Mouse (Mus musculus): ENCODE data around the gene Cldn10. TPM values are rescaled to one million over a fixed set of nuclear protein-coding genes. Genes with fewer than 3 reads are reported as not detected.

The Cldn10 gene
- polyA plus RNA-seq, 1 experiment from 2014 or later: 0.70 TPM

- 0 out of 2 replicates have a peak, but pooled peaks cover under 1% of the 10 kb centered on the region for H3K27me3 ChIP-seq (ENCODE audit: insufficient read depth, poor library complexity, severe bottlenecking)
- H3K4me1 ChIP-seq: peaks cover 2% of the 10 kb centered on the region; the same call in 1 of the 2 replicates
- DNase-seq (ENCODE audit: low spot score): no peak
- no peak overlapping the region for H3K27ac ChIP-seq
- H3K36me3 ChIP-seq: no peaks in the 10 kb centered on the region
- WGBS: 57% methylated on average over 5 of the region's 5 CpGs
- H3K4me3 ChIP-seq: no peak overlapping the region
- H3K9me3 ChIP-seq: no peaks in the 10 kb centered on the region
Measured at GRCm38 (mm10) chr14:118839416-118839815, 51.7 kb downstream of the Cldn10 start.

GRCm38 (mm10) chr14:118840027-118840426 is 52.3 kb downstream of the Cldn10 start:
- H3K4me1 ChIP-seq: no peaks in the 10 kb centered on the region
- 97% methylated on average over 1 of the region's 1 CpGs for WGBS
- DNase-seq (ENCODE audit: low spot score): no peak
- no peaks in the 10 kb centered on the region for H3K36me3 ChIP-seq
- no peak overlapping the region for H3K27ac ChIP-seq
- no peak overlapping the region for H3K4me3 ChIP-seq
- no peaks in the 10 kb centered on the region for H3K9me3 ChIP-seq
- 0 out of 2 replicates have a peak, but pooled peaks cover 3% of the 10 kb centered on the region for H3K27me3 ChIP-seq (ENCODE audit: insufficient read depth, poor library complexity, severe bottlenecking)

GRCm38 (mm10) chr14:118842353-118842752 is 54.6 kb downstream of the Cldn10 start:
- Histone ChIP-seq H3K4me3 (no peak overlapping the region), H3K36me3 (no peaks in the 10 kb centered on the region), H3K27ac (no peak overlapping the region), H3K27me3 (ENCODE audit: insufficient read depth, poor library complexity, severe bottlenecking) (peaks cover 10% of the 10 kb centered on the region; the same call in 1 of the 2 replicates), H3K9me3 (no peaks in the 10 kb centered on the region), H3K4me1 (no peaks in the 10 kb centered on the region)
- 82% methylated on average over 3 of the region's 3 CpGs for WGBS
- no peak for DNase-seq (ENCODE audit: low spot score)

GRCm38 (mm10) chr14:118846834-118847233 is 59.1 kb downstream of the Cldn10 start:
- WGBS: 89% methylated on average over 10 of the region's 10 CpGs
- no peak overlapping the region for H3K27ac ChIP-seq
- no peaks in the 10 kb centered on the region for H3K9me3 ChIP-seq
- H3K36me3 ChIP-seq: no peaks in the 10 kb centered on the region
- no peak overlapping the region for H3K4me3 ChIP-seq
- peaks cover 12% of the 10 kb centered on the region; the same call in 1 of the 2 replicates for H3K27me3 ChIP-seq (ENCODE audit: insufficient read depth, poor library complexity, severe bottlenecking)
- DNase-seq (ENCODE audit: low spot score): no peak
- H3K4me1 ChIP-seq: no peaks in the 10 kb centered on the region

GRCm38 (mm10) chr14:118848171-118848570 is 60.5 kb downstream of the Cldn10 start:
- Histone ChIP-seq H3K4me1 (no peaks in the 10 kb centered on the region), H3K4me3 (no peak overlapping the region), H3K9me3 (no peaks in the 10 kb centered on the region), H3K36me3 (no peaks in the 10 kb centered on the region), H3K27ac (no peak overlapping the region), H3K27me3 (ENCODE audit: insufficient read depth, poor library complexity, severe bottlenecking) (peaks cover 22% of the 10 kb centered on the region)
- WGBS: 75% methylated on average over 7 of the region's 7 CpGs
- no peak for DNase-seq (ENCODE audit: low spot score)

GRCm38 (mm10) chr14:118850011-118850695 is 62.4 kb downstream of the Cldn10 start:
- Histone ChIP-seq H3K4me1 (peaks cover 11% of the 10 kb centered on the region), H3K4me3 (no peak overlapping the region), H3K36me3 (no peaks in the 10 kb centered on the region), H3K27ac (no peak overlapping the region), H3K27me3 (ENCODE audit: insufficient read depth, poor library complexity, severe bottlenecking) (peaks cover 38% of the 10 kb centered on the region), H3K9me3 (no peaks in the 10 kb centered on the region)
- no peak for DNase-seq (ENCODE audit: low spot score)
- 68% methylated on average over 11 of the region's 11 CpGs for WGBS

- no peak for DNase-seq (ENCODE audit: low spot score)
- H3K36me3 ChIP-seq: no peaks in the 10 kb centered on the region
- no peak overlapping the region for H3K4me3 ChIP-seq
- H3K4me1 ChIP-seq: peaks cover 14% of the 10 kb centered on the region
- peaks cover 43% of the 10 kb centered on the region for H3K27me3 ChIP-seq (ENCODE audit: insufficient read depth, poor library complexity, severe bottlenecking)
- no peaks in the 10 kb centered on the region for H3K9me3 ChIP-seq
- no peak overlapping the region for H3K27ac ChIP-seq
- 43% methylated on average over 4 of the region's 4 CpGs for WGBS
Measured at GRCm38 (mm10) chr14:118850696-118851035, 63.0 kb downstream of the Cldn10 start.

- Histone ChIP-seq H3K27me3 (ENCODE audit: insufficient read depth, poor library complexity, severe bottlenecking) (peaks cover 49% of the 10 kb centered on the region), H3K9me3 (no peaks in the 10 kb centered on the region), H3K4me3 (no peak overlapping the region), H3K4me1 (peaks cover 14% of the 10 kb centered on the region), H3K27ac (no peak overlapping the region), H3K36me3 (no peaks in the 10 kb centered on the region)
- DNase-seq (ENCODE audit: low spot score): no peak
- WGBS: 67% methylated on average over 6 of the region's 6 CpGs
Measured at GRCm38 (mm10) chr14:118851496-118852107, 63.9 kb downstream of the Cldn10 start.

- peaks cover 14% of the 10 kb centered on the region for H3K4me1 ChIP-seq
- no peaks in the 10 kb centered on the region for H3K36me3 ChIP-seq
- H3K9me3 ChIP-seq: no peaks in the 10 kb centered on the region
- 1% methylated on average over 48 of the region's 48 CpGs for WGBS
- peak overlapping the region; percentile 73 for H3K4me3 ChIP-seq
- DNase-seq (ENCODE audit: low spot score): peak; percentile 79
- H3K27me3 ChIP-seq (ENCODE audit: insufficient read depth, poor library complexity, severe bottlenecking): peaks cover 55% of the 10 kb centered on the region
- 0 out of 2 replicates have a peak overlapping the region, but pooled peaks have one; percentile 25 for H3K27ac ChIP-seq
Measured at GRCm38 (mm10) chr14:118854371-118855114, 66.8 kb downstream of the Cldn10 start.

- Histone ChIP-seq H3K27me3 (ENCODE audit: insufficient read depth, poor library complexity, severe bottlenecking) (peaks cover 55% of the 10 kb centered on the region), H3K36me3 (no peaks in the 10 kb centered on the region), H3K4me1 (peaks cover 14% of the 10 kb centered on the region), H3K27ac (0 out of 2 replicates have a peak overlapping the region, but pooled peaks have one; percentile 25), H3K4me3 (peak overlapping the region; percentile 73), H3K9me3 (no peaks in the 10 kb centered on the region)
- no peak for DNase-seq (ENCODE audit: low spot score)
- 1% methylated on average over 28 of the region's 28 CpGs for WGBS
Measured at GRCm38 (mm10) chr14:118855141-118855800, 67.6 kb downstream of the Cldn10 start.

- Histone ChIP-seq H3K27ac (no peak overlapping the region), H3K27me3 (ENCODE audit: insufficient read depth, poor library complexity, severe bottlenecking) (peaks cover 55% of the 10 kb centered on the region), H3K9me3 (no peaks in the 10 kb centered on the region), H3K36me3 (no peaks in the 10 kb centered on the region), H3K4me3 (no peak overlapping the region), H3K4me1 (peaks cover 14% of the 10 kb centered on the region)
- DNase-seq (ENCODE audit: low spot score): no peak
- 84% methylated on average over 6 of the region's 6 CpGs for WGBS
Measured at GRCm38 (mm10) chr14:118856563-118856962, 68.9 kb downstream of the Cldn10 start.

- DNase-seq (ENCODE audit: low spot score): no peak
- H3K36me3 ChIP-seq: no peaks in the 10 kb centered on the region
- 61% methylated on average over 6 of the region's 6 CpGs for WGBS
- peaks cover 44% of the 10 kb centered on the region for H3K27me3 ChIP-seq (ENCODE audit: insufficient read depth, poor library complexity, severe bottlenecking)
- H3K27ac ChIP-seq: no peak overlapping the region
- H3K4me3 ChIP-seq: no peak overlapping the region
- peaks cover 14% of the 10 kb centered on the region for H3K4me1 ChIP-seq
- no peaks in the 10 kb centered on the region for H3K9me3 ChIP-seq
Measured at GRCm38 (mm10) chr14:118858318-118858717, 70.6 kb downstream of the Cldn10 start.
